Mouse (Mus musculus): ENCODE results near the gene Pgs1.

Gene Pgs1

DNA sequence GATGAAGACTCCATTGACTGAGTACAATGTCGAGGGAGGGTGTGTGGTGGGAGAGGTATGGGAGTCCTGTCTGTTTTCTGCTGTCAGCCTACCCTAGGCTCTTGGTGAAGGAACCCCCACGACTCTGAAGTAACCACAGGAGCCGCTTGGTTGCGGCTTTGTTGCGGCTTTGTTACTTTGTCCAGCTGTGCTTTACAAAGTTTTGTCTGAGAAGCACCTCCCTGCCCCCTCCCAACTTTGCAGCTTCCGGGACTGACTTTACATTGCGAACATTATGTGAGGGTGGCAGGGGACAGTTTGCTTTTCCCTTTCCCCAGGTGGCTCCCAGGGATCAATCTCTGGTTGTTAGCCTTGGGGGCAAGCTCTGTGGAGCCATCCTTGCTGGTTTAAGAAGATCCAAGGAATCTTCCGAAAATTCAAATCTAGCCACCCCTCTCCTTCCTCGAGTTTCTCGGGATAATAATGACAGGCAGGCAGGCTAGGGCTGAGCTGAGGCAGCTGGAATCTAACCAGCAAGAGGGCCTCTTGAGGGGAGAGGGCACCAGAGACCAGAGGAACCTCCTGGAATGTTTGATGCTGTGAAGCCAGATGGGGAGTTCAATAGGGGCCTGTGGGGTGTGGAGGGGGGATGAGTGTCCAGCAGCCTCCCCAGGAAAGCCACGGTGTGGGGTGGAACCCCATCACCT is 85.3 kb downstream of the Pgs1 start:
- in situ Hi-C loops (cut with MboI; ENCODE audit: low pct_unique_long_range_greater_than_20kb in 1 of 2, low sequenced_read_pairs in 2 of 2, unreplicated experiment in 1 of 2), result no loop called here
